Mouse (Mus musculus) liver, adult 2 months (tissue): ENCODE measurements around the gene Gm43951.

Experiments used
- CTCF ChIP-seq: fragments of 200-500 bp; IDR thresholded peaks from 2 replicates; pipeline ENCODE4 v1.5.1; 2011; ENCODE audit warnings: low read depth, low read length, control low read depth
- POLR2A ChIP-seq: fragments of 200-500 bp; IDR thresholded peaks from 2 replicates; pipeline ENCODE4 v1.6.1; 2011; ENCODE audit warnings: low read length, control low read depth; ENCODE audit not compliant: insufficient read depth; ENCODE audit errors: extremely low read depth

GRCm38 (mm10) chr11:72215410-72215797, 8.8 kb upstream of the Gm43951 start, which contains the start of gene Med31:
- no peak for TF ChIP-seq POLR2A
- no peak for TF ChIP-seq CTCF
